In genomic region chr10:62401641-62402111, GRCm38 (mm10) we compare ENCODE assay signal across 9 mouse cellular contexts. TPM values are rescaled to one million over a fixed set of nuclear protein-coding genes. Genes with fewer than 3 reads are reported as not detected.
A peak's percentile ranks its signal among the peaks of the same experiment; 100 is the strongest.
DNase-seq lines count a peak whose midpoint lies in the region; ATAC-seq lines count a peak whose summit lies in the region.
"Had no signal": no experiment of that assay in that cellular context is flagged by ENCODE, and none has a peak within 500 bp of the region (broad histone marks: within the 10 kb centered on the region; RNA-seq: fewer than 3 reads in every experiment).

No protein-coding gene starts in this region.

- DNase-seq in lung, postnatal 10 days, result peak; percentile 14
- DNase-seq in lung, postnatal 14 days, result no peak
- peak; percentile 38 for DNase-seq in cerebellum, adult 11-12 months
- peak; percentile 28 to 29 for DNase-seq in gastrocnemius, adult 8-10 months (ENCODE audit: low spot score in 2 of 2)
- peak; percentile 25 for DNase-seq in right cerebral cortex, postnatal 14 days
- no peak for DNase-seq in thymus, adult 18-20 months
- no peak for DNase-seq in ovary, postnatal 14 days (ENCODE audit: low spot score)
- DNase-seq: kidney, adult 11 months had no signal

- no peak for ATAC-seq in megakaryocyte, adult 5-6 weeks (ENCODE audit: poor library complexity, severe bottlenecking)

RNA-seq across cellular contexts. Expression of gene Hkdc1, which starts 20.6 kb away (rescaled TPM):
- total RNA-seq in gastrocnemius, adult 8-10 months (2022), result not detected
- not detected in 2 replicates for total RNA-seq in megakaryocyte, adult 5-6 weeks (2015)
- not detected in 2 replicates for total RNA-seq in megakaryocyte, adult 5-6 weeks (2017)

RNA-seq across cellular contexts. Expression of gene Hk1, which starts 22.0 kb away (rescaled TPM):
- 1 to 10 TPM; 3.3 to 6.0 (median 5.3) TPM for total RNA-seq in gastrocnemius, adult 8-10 months (2022)
- 17.9 and 18.8 TPM in 2 replicates for total RNA-seq in megakaryocyte, adult 5-6 weeks (2015)
- 39.7 and 49.7 TPM in 2 replicates for total RNA-seq in megakaryocyte, adult 5-6 weeks (2017)

RNA-seq across cellular contexts. Expression of gene 4930507D05Rik, which starts 47.6 kb away (rescaled TPM):
- total RNA-seq in gastrocnemius, adult 8-10 months (2022), result not detected
- not detected in 2 replicates for total RNA-seq in megakaryocyte, adult 5-6 weeks (2015)
- 0.69 TPM in 1 of 2 replicates, not detected in the other for total RNA-seq in megakaryocyte, adult 5-6 weeks (2017)

RNA-seq across cellular contexts. Expression of gene Supv3l1, which starts 47.9 kb away (rescaled TPM):
- total RNA-seq in gastrocnemius, adult 8-10 months (2022), result 10 to 100 TPM; 15.1 to 19.9 (median 17.7) TPM
- 14.9 and 20.5 TPM in 2 replicates for total RNA-seq in megakaryocyte, adult 5-6 weeks (2015)
- total RNA-seq in megakaryocyte, adult 5-6 weeks (2017), result 19.5 and 20.7 TPM in 2 replicates

Comparison
In these comparisons a context has a peak if more than half of its experiments do, and no peak if none do; other contexts are left out.
1. DNase-seq: peak in lung, postnatal 10 days (single experiment), cerebellum, adult 11-12 months (single experiment), gastrocnemius, adult 8-10 months (2 of 2) and right cerebral cortex, postnatal 14 days (single experiment); none in lung, postnatal 14 days (single experiment), thymus, adult 18-20 months (0 of 2) and ovary, postnatal 14 days (single experiment).